Mouse (Mus musculus) lung, adult 2 months (tissue): ENCODE data around the gene Sobp. TPM values are rescaled to one million over a fixed set of nuclear protein-coding genes. Genes with fewer than 3 reads are reported as not detected.

ENCODE experiments used
- DNase-seq: peaks from one replicate; pipeline ENCODE4 v3.0.0; 2022
- H3K4me1 ChIP-seq: fragments of 200-500 bp; 2 replicates; pipeline ENCODE4 v1.6.1; 2011; ENCODE audit warnings: low read length; ENCODE audit not compliant: control insufficient read depth, insufficient read depth
- H3K4me3 ChIP-seq: fragments of 200-500 bp; replicated peaks from 2 replicates; pipeline ENCODE3; 2011; ENCODE audit warnings: low read depth, mild to moderate bottlenecking, control low read depth, low read length; ENCODE audit errors: extremely low read depth
- CTCF ChIP-seq: fragments of 200-500 bp; IDR thresholded peaks from 2 replicates; pipeline ENCODE4 v1.5.1; 2011; ENCODE audit warnings: mild to moderate bottlenecking, low read length, control low read depth; ENCODE audit not compliant: insufficient read depth
- POLR2A ChIP-seq: fragments of 200-500 bp; IDR thresholded peaks from 2 replicates; pipeline ENCODE4 v1.6.1; 2011; ENCODE audit warnings: low read depth, mild to moderate bottlenecking, control low read depth, low read length, borderline replicate concordance; ENCODE audit errors: extremely low read depth
- whole genome bisulfite sequencing: fragments of 180-500 bp; shearing (Covaris S2); methylation state at CpG from one replicate; pipeline ENCODE4 v1.1.7; 2018; 5-methylcytosine and 5-hydroxymethylcytosine counted together
- polyA plus RNA-seq: library from polyadenylated mRNA; depleted of rRNA; stranded (reverse); fragments of >200 nt; gene quantifications from 2 replicates; pipeline ENCODE4 v1.2.3, GENCODE M21; 2012

Sobp gene
- polyA plus RNA-seq, 1 experiment = 1.2 TPM

DNA sequence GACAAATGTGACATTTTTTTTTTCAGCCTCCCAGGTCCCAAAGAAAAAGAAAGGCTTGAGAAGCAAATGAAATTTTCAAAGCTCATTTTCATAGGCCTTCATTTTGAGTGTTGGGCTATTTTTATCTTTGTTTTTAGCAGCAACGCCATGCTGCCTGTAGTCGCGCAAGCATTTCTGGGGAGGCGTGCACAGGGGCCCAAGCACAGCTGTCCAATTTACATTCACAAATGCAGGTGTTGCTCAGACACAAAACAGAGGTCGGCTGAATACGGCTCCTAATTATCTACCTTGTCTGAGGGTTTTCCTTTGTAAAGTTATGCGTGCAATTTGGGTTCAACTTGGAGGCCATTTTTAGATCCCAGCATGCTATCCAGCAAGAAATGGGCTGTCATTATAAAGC, 49.8 kb downstream of the Sobp start:
- TF ChIP-seq CTCF (no peak), POLR2A (no peak)
- WGBS = 88% methylated on average over 7 of the region's 7 CpGs
- no peak for DNase-seq
- no peak overlapping the region for H3K4me3 ChIP-seq
- H3K4me1 ChIP-seq = no peaks in the 10 kb centered on the region

- WGBS = 83% methylated on average over 4 of the region's 4 CpGs
- H3K4me1 ChIP-seq = no peaks in the 10 kb centered on the region
- DNase-seq = no peak
- H3K4me3 ChIP-seq = no peak overlapping the region
- TF ChIP-seq POLR2A (no peak), CTCF (no peak)
These were observed 50.2 kb downstream of the Sobp start for GRCm38 (mm10) chr10:43124156-43124555.

- WGBS = 75% methylated on average over 6 of the region's 6 CpGs
- Histone ChIP-seq H3K4me1 (no peaks in the 10 kb centered on the region), H3K4me3 (no peak overlapping the region)
- no peak for DNase-seq
- TF ChIP-seq POLR2A = no peak
These were observed 50.9 kb downstream of the Sobp start for GRCm38 (mm10) chr10:43123422-43123821.

GRCm38 (mm10) chr10:43120688-43121450, 53.5 kb downstream of the Sobp start:
- no peak for DNase-seq

DNA sequence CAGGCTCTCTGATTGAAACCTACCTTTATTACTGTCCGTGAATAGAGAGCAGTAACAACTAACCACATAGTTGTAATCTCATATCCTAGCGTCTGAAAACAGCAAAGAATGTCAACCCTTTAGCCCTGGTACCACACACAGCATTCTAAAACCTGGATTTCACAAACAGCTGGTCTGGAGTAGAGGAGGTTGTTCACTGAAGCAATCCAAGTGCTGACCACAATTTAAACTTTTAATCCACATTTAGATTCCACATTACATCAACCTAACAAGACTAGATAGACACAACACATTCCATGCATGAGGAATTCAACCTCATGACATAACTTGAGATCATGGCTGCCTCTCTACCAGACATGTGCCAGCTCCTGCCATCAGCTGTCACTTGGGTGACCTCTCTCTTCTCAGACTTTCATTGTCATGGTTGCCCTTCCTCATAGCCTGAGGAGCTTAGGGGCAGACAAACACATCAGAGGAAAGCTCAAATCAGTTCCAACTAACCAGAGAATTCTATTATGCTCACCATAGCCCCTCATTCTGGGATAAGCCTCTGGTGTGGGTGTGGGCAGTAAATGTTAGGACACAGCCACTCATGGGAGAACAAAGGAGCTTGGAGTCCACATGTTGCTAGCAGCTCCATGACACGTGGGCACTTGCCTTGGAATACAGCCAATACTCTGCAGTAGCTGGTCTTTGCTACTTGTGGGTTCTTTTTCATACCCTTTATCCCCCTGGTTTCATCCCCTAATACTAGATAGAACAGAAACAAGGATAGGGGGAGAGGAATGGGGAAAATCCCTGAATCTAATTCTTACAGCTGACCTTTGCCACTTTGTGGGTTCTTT, 58.0 kb downstream of the Sobp start:
- TF ChIP-seq POLR2A (no peak), CTCF (no peak)

More at GRCm38 (mm10) chr10:43120688-43121450, 53.5 kb downstream of the Sobp start:
- Histone ChIP-seq H3K4me1 (no peaks in the 10 kb centered on the region), H3K4me3 (no peak overlapping the region)
- 35% methylated on average over 8 of the region's 8 CpGs for WGBS
- TF ChIP-seq POLR2A (no peak), CTCF (no peak)

DNA sequence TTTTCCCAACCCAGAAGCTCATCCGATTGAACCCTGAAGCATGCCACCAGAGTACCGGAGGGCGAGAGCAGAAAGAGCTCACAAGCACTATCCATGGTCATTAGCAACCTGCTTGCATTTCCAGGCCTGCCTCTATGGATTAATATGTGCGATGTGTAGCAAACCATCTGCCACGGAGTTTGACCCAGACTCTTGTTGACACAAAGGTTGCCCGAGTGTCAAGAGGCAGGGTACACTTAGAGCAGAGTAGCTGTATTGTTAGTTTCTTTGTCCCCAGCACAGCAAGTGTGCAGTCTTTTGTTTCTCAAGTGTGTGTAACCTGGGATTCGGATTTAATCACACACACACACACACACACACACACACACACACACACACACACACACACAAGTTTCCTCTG, 62.0 kb downstream of the Sobp start:
- TF ChIP-seq POLR2A (no peak), CTCF (no peak)
- 59% methylated on average over 7 of the region's 7 CpGs for WGBS
- no peak overlapping the region for H3K4me3 ChIP-seq
- no peaks in the 10 kb centered on the region for H3K4me1 ChIP-seq
- no peak for DNase-seq

More for the DNA sequence above, 58.0 kb downstream of the Sobp start:
- WGBS = 58% methylated on average over 3 of the region's 3 CpGs
- Histone ChIP-seq H3K4me3 (no peak overlapping the region), H3K4me1 (no peaks in the 10 kb centered on the region)
- no peak for DNase-seq

DNA sequence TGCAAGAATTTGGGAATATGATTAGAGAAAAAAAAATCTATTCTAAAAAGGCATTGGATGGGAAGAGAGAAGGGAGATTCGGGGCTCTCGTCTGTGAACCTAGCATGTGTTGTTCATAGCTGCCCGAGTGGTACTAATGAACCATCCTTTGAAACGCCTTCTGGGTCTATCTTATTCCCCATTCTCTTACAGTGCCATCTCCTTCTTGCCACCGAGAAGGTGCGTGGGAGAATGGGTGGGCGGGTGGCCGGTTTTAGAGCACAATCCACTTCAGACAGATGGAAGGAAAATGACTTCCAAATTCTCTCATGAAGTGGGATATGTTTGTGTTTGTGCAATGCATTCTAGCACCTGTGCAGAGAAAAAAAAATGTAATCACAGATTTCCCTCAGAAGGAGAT, 67.7 kb downstream of the Sobp start:
- no peak overlapping the region for H3K4me3 ChIP-seq
- no peak for DNase-seq
- TF ChIP-seq POLR2A (no peak), CTCF (no peak)
- 87% methylated on average over 8 of the region's 8 CpGs for WGBS
- H3K4me1 ChIP-seq = no peaks in the 10 kb centered on the region

- H3K4me3 ChIP-seq = no peak overlapping the region
- no peaks in the 10 kb centered on the region for H3K4me1 ChIP-seq
- no peak for DNase-seq
- TF ChIP-seq POLR2A = no peak
- TF ChIP-seq CTCF = no peak
- WGBS = 65% methylated on average over 7 of the region's 7 CpGs
These were observed 68.1 kb downstream of the Sobp start for GRCm38 (mm10) chr10:43106196-43106595.

DNA sequence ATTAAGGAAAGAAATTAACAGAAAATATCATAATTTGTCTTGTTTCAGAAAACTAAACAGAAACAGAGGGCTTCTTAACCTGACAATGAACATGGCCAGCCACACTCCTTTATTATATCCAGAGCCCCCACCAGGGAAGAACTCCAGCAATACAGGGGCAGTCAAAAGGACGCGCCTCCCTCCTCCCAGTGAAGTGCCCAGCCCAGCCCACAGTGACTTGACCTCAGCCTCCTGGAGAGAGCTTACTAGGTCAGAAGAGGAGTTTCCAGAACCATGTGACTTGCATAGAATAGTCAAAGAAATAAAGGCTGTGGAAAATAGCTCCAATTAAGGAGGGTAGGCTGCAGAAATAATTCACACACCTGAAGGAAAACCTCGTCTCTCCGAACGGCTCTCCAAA, 73.8 kb downstream of the Sobp start:
- no peak for TF ChIP-seq POLR2A
- no peak for TF ChIP-seq CTCF
- 71% methylated on average over 5 of the region's 5 CpGs for WGBS
- no peak for DNase-seq
- no peak overlapping the region for H3K4me3 ChIP-seq
- H3K4me1 ChIP-seq = no peaks in the 10 kb centered on the region

DNA sequence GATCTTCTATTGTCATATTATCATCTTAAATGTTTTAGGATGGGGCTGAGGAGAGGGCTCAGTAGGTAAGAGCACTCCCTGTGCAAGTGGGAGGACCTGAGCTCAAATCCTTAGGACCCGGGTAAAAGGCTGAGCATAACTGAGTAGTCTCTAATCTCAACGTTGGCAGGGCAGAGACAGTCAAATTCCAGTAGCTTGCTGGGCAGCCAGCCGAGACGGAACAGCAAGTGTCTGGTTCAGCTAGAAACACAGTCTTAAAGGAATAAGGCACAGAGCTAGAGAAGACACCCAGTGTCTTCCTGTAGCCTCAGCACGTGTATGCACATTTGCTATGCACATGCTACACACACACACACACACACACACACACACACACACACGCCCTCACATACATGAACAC, 75.1 kb downstream of the Sobp start:
- Histone ChIP-seq H3K4me3 (no peak overlapping the region), H3K4me1 (no peaks in the 10 kb centered on the region)
- no peak for DNase-seq
- WGBS = 63% methylated on average over 6 of the region's 6 CpGs
- no peak for TF ChIP-seq POLR2A
- no peak for TF ChIP-seq CTCF

DNA sequence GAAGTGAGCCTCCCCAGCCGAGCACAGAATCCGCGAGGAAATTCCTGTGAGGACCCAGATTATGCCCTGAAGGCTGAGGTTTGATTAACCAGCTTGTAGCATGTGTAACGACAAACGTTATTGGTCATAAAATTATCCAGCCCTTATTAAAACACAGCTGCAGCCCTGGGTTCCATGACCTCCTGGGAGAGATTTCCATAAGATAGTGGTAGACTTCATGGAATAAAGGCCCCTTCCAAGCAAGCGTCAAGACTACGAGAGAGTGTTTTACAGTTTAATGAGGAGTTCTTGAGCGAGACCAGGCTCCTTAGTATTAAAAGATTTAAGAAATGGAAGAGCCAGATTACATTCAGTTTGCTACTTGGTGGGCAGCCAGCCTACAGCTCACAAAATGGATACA, 76.6 kb downstream of the Sobp start:
- DNase-seq = no peak
- WGBS = 71% methylated on average over 8 of the region's 8 CpGs
- no peak for TF ChIP-seq CTCF
- no peak for TF ChIP-seq POLR2A
- H3K4me3 ChIP-seq = no peak overlapping the region
- no peaks in the 10 kb centered on the region for H3K4me1 ChIP-seq
